Mouse (Mus musculus) intestine, postnatal 0 days (tissue): Measurements from ENCODE around the gene Pgk1. TPM values are rescaled to one million over a fixed set of nuclear protein-coding genes. Genes with fewer than 3 reads are reported as not detected.
A peak's percentile ranks its signal among the peaks of the same experiment; 100 is the strongest.

Experiments used
- ATAC-seq: fragments of 200-750 bp; cut with Nextera tagmentation; 2 replicates; pipeline ENCODE4 v1.8.0; 2017; ENCODE audit warnings: mild to moderate bottlenecking, moderate TSS enrichment, moderate library complexity
- H3K27ac ChIP-seq: fragments of 300-500 bp; sonication (generic); 2 replicates; pipeline ENCODE4 v1.5.1; 2014; ENCODE audit warnings: mild to moderate bottlenecking, low read depth, low read length, moderate library complexity
- H3K27me3 ChIP-seq: fragments of 300-500 bp; sonication (generic); replicated peaks from 2 replicates; pipeline ENCODE4 v1.6.1; 2014; ENCODE audit warnings: low read length, mixed read lengths; ENCODE audit not compliant: control insufficient read depth, insufficient read depth
- H3K36me3 ChIP-seq: fragments of 300-500 bp; sonication (generic); 2 replicates; pipeline ENCODE4 v1.6.1; 2014; ENCODE audit warnings: mild to moderate bottlenecking, moderate library complexity; ENCODE audit not compliant: control insufficient read depth, insufficient read depth
- H3K4me1 ChIP-seq: fragments of 300-500 bp; sonication (generic); replicated peaks from 2 replicates; pipeline ENCODE4 v1.6.1; 2014; ENCODE audit warnings: antibody characterized with exemption, low read length, mixed read lengths; ENCODE audit not compliant: control insufficient read depth, insufficient read depth
- H3K4me2 ChIP-seq: fragments of 300-500 bp; sonication (generic); replicated peaks from 2 replicates; pipeline ENCODE4 v1.6.1; 2014; ENCODE audit warnings: low read depth, mild to moderate bottlenecking, moderate library complexity
- H3K4me3 ChIP-seq: fragments of 300-500 bp; sonication (generic); 2 replicates; pipeline ENCODE4 v1.5.1; 2014; ENCODE audit warnings: low read depth, low read length
- H3K9ac ChIP-seq: fragments of 300-500 bp; sonication (generic); 2 replicates; pipeline ENCODE4 v1.6.1; 2014; ENCODE audit warnings: mild to moderate bottlenecking, low read depth, low read length
- H3K9me3 ChIP-seq: fragments of 300-500 bp; sonication (generic); 2 replicates; pipeline ENCODE4 v1.6.1; 2016; ENCODE audit warnings: mixed run types; ENCODE audit not compliant: control insufficient read depth
- CTCF ChIP-seq: sonication (generic); IDR thresholded peaks from 2 replicates; pipeline ENCODE4 v1.5.1; 2016; ENCODE audit warnings: low read depth, mild to moderate bottlenecking, control low read depth, antibody characterized with exemption, moderate library complexity
- WGBS: fragments of 180-500 bp; shearing (Covaris S2); extraction: QIAGEN DNeasy Blood & Tissue Kit; methylation state at CpG from one replicate; pipeline ENCODE4 v1.1.7; 2014; 5-methylcytosine and 5-hydroxymethylcytosine counted together
- polyA plus RNA-seq: library from polyadenylated mRNA; unstranded; fragments of >200 nt; fragmentation: Nextera tagmentation; extraction: Ambion mirVana; gene quantifications from 2 replicates; pipeline ENCODE4 v1.2.1, GENCODE M21; 2015

Pgk1 gene
- polyA plus RNA-seq, 1 experiment from 2014 or later, result 193 TPM

DNA sequence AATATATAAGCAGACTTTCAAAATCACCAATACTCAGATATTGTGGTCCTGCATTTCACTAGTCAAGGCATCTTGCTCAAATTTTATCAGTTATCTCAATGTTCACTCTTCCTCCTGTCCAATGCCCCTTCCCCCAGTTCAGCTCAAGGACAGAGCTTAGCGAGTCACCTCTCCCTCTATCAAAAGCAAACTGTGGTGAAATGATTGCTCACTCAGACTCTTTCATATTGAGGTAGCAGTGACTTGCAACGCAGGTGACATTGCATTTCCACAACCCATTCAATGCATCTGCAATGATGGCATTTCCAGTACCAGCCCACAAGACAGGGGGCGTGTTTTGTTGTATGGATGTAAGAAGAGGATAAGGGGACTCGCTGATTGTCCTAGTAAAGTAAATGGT is 31.0 kb upstream of the Pgk1 start:
- no peaks in the 10 kb centered on the region for H3K27me3 ChIP-seq
- no peak overlapping the region for H3K9ac ChIP-seq
- H3K4me1 ChIP-seq, result no peaks in the 10 kb centered on the region
- H3K4me2 ChIP-seq, result no peak overlapping the region
- ATAC-seq, result no peak
- H3K4me3 ChIP-seq, result no peak overlapping the region
- H3K27ac ChIP-seq, result no peak overlapping the region
- TF ChIP-seq CTCF, result no peak
- no peaks in the 10 kb centered on the region for H3K36me3 ChIP-seq
- WGBS, result 69% methylated on average over 4 of the region's 4 CpGs
- no peaks in the 10 kb centered on the region for H3K9me3 ChIP-seq

DNA sequence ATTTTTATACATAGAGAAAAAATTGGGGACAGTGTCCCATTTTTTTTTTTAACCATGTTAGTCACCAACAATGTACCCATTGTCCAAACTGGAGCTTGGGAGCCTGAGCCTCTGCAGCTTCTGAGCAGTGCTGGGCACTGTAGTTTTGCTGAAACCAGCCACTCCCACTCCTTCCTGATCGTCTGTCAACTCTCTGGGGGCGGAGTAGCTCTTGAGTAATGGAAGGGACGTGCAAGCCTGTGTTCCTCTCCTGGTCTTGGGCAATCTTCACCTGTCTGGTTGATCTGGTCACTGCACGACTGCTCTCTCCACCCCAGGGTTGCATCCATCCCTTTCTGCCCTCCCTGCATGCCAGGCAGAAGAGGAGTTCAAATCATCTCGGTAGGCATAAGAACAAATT is 22.9 kb upstream of the Pgk1 start:
- no peak for ATAC-seq
- Histone ChIP-seq H3K4me1 (no peaks in the 10 kb centered on the region), H3K9me3 (no peaks in the 10 kb centered on the region), H3K27ac (no peak overlapping the region), H3K4me3 (no peak overlapping the region), H3K27me3 (no peaks in the 10 kb centered on the region), H3K9ac (no peak overlapping the region), H3K36me3 (no peaks in the 10 kb centered on the region), H3K4me2 (no peak overlapping the region)
- TF ChIP-seq CTCF, result no peak
- 43% methylated on average over 5 of the region's 5 CpGs for WGBS

DNA sequence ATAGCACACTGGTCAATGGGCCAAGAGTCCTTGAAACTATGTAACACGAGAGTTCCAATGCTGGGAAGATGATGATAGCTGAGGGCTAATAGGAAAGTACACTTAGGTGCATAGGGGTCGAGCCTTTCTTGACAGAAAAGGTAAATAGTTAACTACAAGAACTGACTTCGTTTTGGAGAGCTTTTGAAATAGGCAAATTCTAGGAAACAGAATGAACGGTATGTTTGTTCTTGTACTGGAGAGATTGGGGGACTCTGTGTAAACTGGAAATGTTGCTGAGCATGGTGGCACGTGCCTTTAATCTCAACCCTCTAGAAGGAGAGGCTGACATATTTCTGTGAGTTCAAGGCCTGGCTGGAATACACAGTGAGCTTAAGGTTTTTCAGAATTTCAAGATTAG is 22.3 kb upstream of the Pgk1 start:
- no peaks in the 10 kb centered on the region for H3K27me3 ChIP-seq
- H3K4me2 ChIP-seq, result no peak overlapping the region
- no peak overlapping the region for H3K9ac ChIP-seq
- H3K9me3 ChIP-seq, result no peaks in the 10 kb centered on the region
- ATAC-seq, result no peak
- no peaks in the 10 kb centered on the region for H3K36me3 ChIP-seq
- no peak overlapping the region for H3K4me3 ChIP-seq
- no peak for TF ChIP-seq CTCF
- WGBS, result 53% methylated on average over 5 of the region's 5 CpGs
- H3K27ac ChIP-seq, result no peak overlapping the region
- H3K4me1 ChIP-seq, result no peaks in the 10 kb centered on the region

DNA sequence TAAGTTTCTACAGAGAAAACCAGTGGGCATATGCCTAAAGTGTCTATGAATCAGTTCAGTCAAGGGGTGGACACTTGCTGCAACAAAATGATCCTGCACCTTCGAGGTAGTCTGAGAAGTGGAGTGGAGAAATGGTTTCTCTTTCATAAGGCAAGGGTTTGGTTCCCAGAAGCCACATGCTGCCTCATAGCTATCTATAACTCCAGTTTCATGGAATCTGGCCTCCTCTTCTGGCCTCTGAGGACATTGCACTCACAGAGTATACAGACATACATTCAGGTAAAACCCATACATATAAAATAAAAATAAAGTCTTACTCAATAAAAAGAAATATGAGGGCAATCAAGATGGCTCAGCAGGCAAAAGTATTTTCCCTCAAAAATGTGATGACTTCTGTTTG is 21.8 kb upstream of the Pgk1 start:
- Histone ChIP-seq H3K27me3 (no peaks in the 10 kb centered on the region), H3K9me3 (no peaks in the 10 kb centered on the region), H3K4me1 (no peaks in the 10 kb centered on the region), H3K27ac (no peak overlapping the region), H3K4me2 (no peak overlapping the region), H3K9ac (no peak overlapping the region), H3K4me3 (no peak overlapping the region), H3K36me3 (no peaks in the 10 kb centered on the region)
- TF ChIP-seq CTCF, result peak; percentile 60
- 52% methylated on average over 1 of the region's 1 CpGs for WGBS
- ATAC-seq, result no peak

- peak; percentile 49 for ATAC-seq
- H3K27me3 ChIP-seq, result no peaks in the 10 kb centered on the region
- H3K4me2 ChIP-seq, result peak overlapping the region; percentile 60
- H3K4me3 ChIP-seq, result peak overlapping the region; percentile 17
- no peaks in the 10 kb centered on the region for H3K4me1 ChIP-seq
- no peak overlapping the region for H3K27ac ChIP-seq
- TF ChIP-seq CTCF, result peak; percentile 79
- WGBS, result 25% methylated on average over 18 of the region's 18 CpGs
- no peak overlapping the region for H3K9ac ChIP-seq
- no peaks in the 10 kb centered on the region for H3K36me3 ChIP-seq
- H3K9me3 ChIP-seq, result no peaks in the 10 kb centered on the region
Observed at GRCm38 (mm10) chrX:106171106-106171852, 15.6 kb upstream of the Pgk1 start.

- TF ChIP-seq CTCF, result no peak
- no peak for ATAC-seq
- Histone ChIP-seq H3K4me3 (peak overlapping the region; percentile 17; the same call in 1 of the 2 replicates), H3K4me2 (peak overlapping the region; percentile 60), H3K27ac (no peak overlapping the region), H3K9me3 (no peaks in the 10 kb centered on the region), H3K27me3 (no peaks in the 10 kb centered on the region), H3K9ac (no peak overlapping the region), H3K4me1 (no peaks in the 10 kb centered on the region), H3K36me3 (no peaks in the 10 kb centered on the region)
- 43% methylated on average over 5 of the region's 6 CpGs for WGBS
Observed at GRCm38 (mm10) chrX:106171853-106172154, 15.1 kb upstream of the Pgk1 start.

- no peak overlapping the region for H3K4me3 ChIP-seq
- H3K36me3 ChIP-seq, result no peaks in the 10 kb centered on the region
- no peaks in the 10 kb centered on the region for H3K27me3 ChIP-seq
- ATAC-seq, result no peak
- H3K27ac ChIP-seq, result no peak overlapping the region
- H3K9ac ChIP-seq, result no peak overlapping the region
- H3K4me2 ChIP-seq, result no peak overlapping the region
- H3K4me1 ChIP-seq, result no peaks in the 10 kb centered on the region
- WGBS, result 64% methylated on average over 9 of the region's 9 CpGs
- no peaks in the 10 kb centered on the region for H3K9me3 ChIP-seq
- no peak for TF ChIP-seq CTCF
Observed at GRCm38 (mm10) chrX:106176331-106176730, 10.6 kb upstream of the Pgk1 start.
